ENCODE assay signal across 24 mouse cellular contexts in genomic region chr2:19348454-19348853, GRCm38 (mm10).
"Had no signal": no experiment of that assay in that cellular context is flagged by ENCODE, and none has a peak within 500 bp of the region (broad histone marks: within the 10 kb centered on the region; RNA-seq: fewer than 3 reads in every experiment).

No protein-coding gene starts in this region.

- H3K4me2 ChIP-seq: heart, embryonic 12.5 days; hindbrain, embryonic 12.5 days; hindbrain, embryonic 14.5 days; intestine, embryonic 15.5 days; limb, embryonic 12.5 days had no signal

- H3K4me1 ChIP-seq: heart, embryonic 12.5 days; hindbrain, embryonic 10.5 days; hindbrain, embryonic 12.5 days; intestine, embryonic 15.5 days had no signal

- H3K27me3 ChIP-seq: heart, embryonic 12.5 days; hindbrain, embryonic 12.5 days; intestine, embryonic 15.5 days; limb, embryonic 12.5 days had no signal

- H3K4me3 ChIP-seq: gastrocnemius, adult 2 months; heart, embryonic 10.5 days; heart, embryonic 12.5 days; hindbrain, embryonic 10.5 days; hindbrain, embryonic 12.5 days; intestine, embryonic 15.5 days; layer of hippocampus, adult 2 months; left cerebral cortex, adult 2 months; limb, embryonic 10.5 days; limb, embryonic 12.5 days had no signal

- DNase-seq: gastrocnemius, adult 2 months; gastrocnemius, postnatal 10 days; gastrocnemius, postnatal 25 days; heart, adult 18-20 months; heart, postnatal 10 days; heart, postnatal 4 days; kidney, adult 18-20 months; kidney, adult 8-10 months; kidney, postnatal 10 days; kidney, postnatal 25 days; kidney, postnatal 4 days had no signal

- H3K9me3 ChIP-seq: heart, embryonic 10.5 days; heart, embryonic 12.5 days; hindbrain, embryonic 10.5 days; hindbrain, embryonic 12.5 days; intestine, embryonic 15.5 days; limb, embryonic 10.5 days; limb, embryonic 12.5 days had no signal

- H3K9ac ChIP-seq: heart, embryonic 12.5 days; hindbrain, embryonic 12.5 days; hindbrain, embryonic 14.5 days; intestine, embryonic 15.5 days; limb, embryonic 12.5 days had no signal

- ATAC-seq: hindbrain, embryonic 16.5 days; inflammation-experienced regulatory T-cells, adult 6 months; intestine, embryonic 15.5 days; intestine, postnatal 0 days had no signal

- H3K27ac ChIP-seq: gastrocnemius, adult 2 months; heart, embryonic 10.5 days; hindbrain, embryonic 10.5 days; hindbrain, embryonic 12.5 days; hindbrain, embryonic 14.5 days; intestine, embryonic 15.5 days; layer of hippocampus, adult 2 months; left cerebral cortex, adult 2 months; limb, embryonic 10.5 days; limb, embryonic 12.5 days had no signal

- H3K36me3 ChIP-seq: heart, embryonic 10.5 days; heart, embryonic 12.5 days; hindbrain, embryonic 10.5 days; hindbrain, embryonic 12.5 days; intestine, embryonic 15.5 days; limb, embryonic 10.5 days; limb, embryonic 12.5 days had no signal
